Mouse (Mus musculus) CH12.LX (cell line): ENCODE data around the gene Olfr743.

Experiments used
- CHD2 ChIP-seq: IDR thresholded peaks from 2 replicates; pipeline ENCODE4 v1.6.1; 2011; ENCODE audit warnings: low read length, improper control_type of control experiment
- CTCF ChIP-seq, 2 experiments: IDR thresholded peaks in 1 of 2; conservative IDR thresholded peaks in 1 of 2; 2 replicates each; pipeline ENCODE4 v1.5.1; 2011 to 2012; ENCODE audit warnings: low read depth in 2 of 2, low read length in 2 of 2, improper control_type of control experiment in 1 of 2, inconsistent platforms in 1 of 2, mild to moderate bottlenecking in 1 of 2, moderate library complexity in 1 of 2
- E2F4 ChIP-seq: IDR thresholded peaks from 2 replicates; pipeline ENCODE4 v1.6.1; 2011; ENCODE audit warnings: low read depth, low read length, improper control_type of control experiment; ENCODE audit not compliant: insufficient replicate concordance
- EP300 ChIP-seq: IDR thresholded peaks from 2 replicates; pipeline ENCODE4 v1.6.1; 2011; ENCODE audit warnings: low read length, improper control_type of control experiment
- MAX ChIP-seq: IDR thresholded peaks from 2 replicates; pipeline ENCODE4 v1.6.1; 2011; ENCODE audit warnings: low read length, improper control_type of control experiment
- NRF1 ChIP-seq: IDR thresholded peaks from 2 replicates; pipeline ENCODE4 v1.6.1; 2014; ENCODE audit warnings: low read depth, mild to moderate bottlenecking, inconsistent platforms, low read length, improper control_type of control experiment, moderate library complexity
- RAD21 ChIP-seq: IDR thresholded peaks from 2 replicates; pipeline ENCODE4 v1.6.1; 2011; ENCODE audit warnings: low read depth, mild to moderate bottlenecking, low read length, improper control_type of control experiment, moderate library complexity
- RCOR1 ChIP-seq: conservative IDR thresholded peaks from 2 replicates; pipeline ENCODE4 v1.6.1; 2012; ENCODE audit warnings: low read depth, mild to moderate bottlenecking, inconsistent platforms, low read length, improper control_type of control experiment
- UBTF ChIP-seq: IDR thresholded peaks from 2 replicates; pipeline ENCODE4 v1.6.1; 2012; ENCODE audit warnings: low read depth, mild to moderate bottlenecking, inconsistent platforms, low read length, improper control_type of control experiment, moderate library complexity
- ZC3H11A ChIP-seq: IDR thresholded peaks from 2 replicates; pipeline ENCODE4 v1.6.1; 2012; ENCODE audit warnings: low read depth, mild to moderate bottlenecking, inconsistent platforms, low read length, improper control_type of control experiment
- ZKSCAN1 ChIP-seq: IDR thresholded peaks from 2 replicates; pipeline ENCODE4 v1.6.1; 2012; ENCODE audit warnings: low read depth, inconsistent platforms, low read length, improper control_type of control experiment, borderline replicate concordance
- ZNF384 ChIP-seq: IDR thresholded peaks from 2 replicates; pipeline ENCODE4 v1.6.1; 2012; ENCODE audit warnings: low read depth, low read length, improper control_type of control experiment, inconsistent platforms

- TF ChIP-seq UBTF (no peak), CTCF (conservative IDR thresholded peaks at IDR 0.05 in 1 of 2, IDR thresholded peaks at IDR 0.05 in 1 of 2; ENCODE audit: low read depth in 2 of 2, low read length in 2 of 2) (no peak), CHD2 (no peak), ZKSCAN1 (no peak), RAD21 (no peak), E2F4 (no peak), RCOR1 (no peak), EP300 (no peak), NRF1 (no peak), ZC3H11A (no peak), ZNF384 (no peak), MAX (no peak)
Measured at GRCm38 (mm10) chr14:50552734-50553133, 31.1 kb downstream of the Olfr743 start.
